Mouse (Mus musculus) liver, embryonic 13.5 days (tissue): ENCODE data around the gene Ins2. TPM values are rescaled to one million over a fixed set of nuclear protein-coding genes. Genes with fewer than 3 reads are reported as not detected.

ENCODE experiments used
- ATAC-seq: fragments of 200-750 bp; cut with Nextera tagmentation; 2 replicates; pipeline ENCODE4 v1.8.0; 2017; ENCODE audit warnings: low read depth, mild to moderate bottlenecking, moderate number of reproducible peaks, moderate library complexity
- DNase-seq: peaks from one replicate; pipeline ENCODE4 v3.0.0; 2022
- H3K27ac ChIP-seq: fragments of 300-500 bp; sonication (generic); 2 replicates; pipeline ENCODE4 v1.5.1; 2015; ENCODE audit warnings: moderate library complexity, mild to moderate bottlenecking, inconsistent platforms
- H3K27me3 ChIP-seq: fragments of 300-500 bp; sonication (generic); 2 replicates; pipeline ENCODE4 v1.6.1; 2015; ENCODE audit warnings: mild to moderate bottlenecking, inconsistent platforms
- H3K36me3 ChIP-seq: fragments of 300-500 bp; sonication (generic); 2 replicates; pipeline ENCODE4 v1.6.1; 2015; ENCODE audit warnings: mild to moderate bottlenecking, inconsistent platforms
- H3K4me1 ChIP-seq: fragments of 300-500 bp; sonication (generic); replicated peaks from 2 replicates; pipeline ENCODE4 v1.6.1; 2015; ENCODE audit warnings: inconsistent platforms
- H3K4me2 ChIP-seq: fragments of 300-500 bp; sonication (generic); 2 replicates; pipeline ENCODE4 v1.6.1; 2015; ENCODE audit warnings: inconsistent platforms, mild to moderate bottlenecking, moderate library complexity
- H3K4me3 ChIP-seq: fragments of 300-500 bp; sonication (generic); replicated peaks from 2 replicates; pipeline ENCODE4 v1.5.1; 2015; ENCODE audit warnings: mild to moderate bottlenecking, inconsistent platforms
- H3K9ac ChIP-seq: fragments of 300-500 bp; sonication (generic); 2 replicates; pipeline ENCODE4 v1.6.1; 2015; ENCODE audit warnings: mild to moderate bottlenecking, inconsistent platforms
- H3K9me3 ChIP-seq: fragments of 300-500 bp; sonication (generic); replicated peaks from 2 replicates; pipeline ENCODE4 v1.6.1; 2016; ENCODE audit warnings: inconsistent platforms
- WGBS: fragments of 180-500 bp; shearing (Covaris S2); methylation state at CpG from one replicate; pipeline ENCODE4 v1.1.7; 2015; ENCODE audit not compliant: insufficient replicate concordance; 5-methylcytosine and 5-hydroxymethylcytosine counted together
- polyA plus RNA-seq: library from polyadenylated mRNA; unstranded; fragments of >200 nt; fragmentation: Nextera tagmentation; extraction: Ambion mirVana; gene quantifications from 2 replicates; pipeline ENCODE4 v1.2.1, GENCODE M21; 2015

The Ins2 gene
- polyA plus RNA-seq, 1 experiment from 2014 or later: not detected

- H3K27ac ChIP-seq: no peak overlapping the region
- no peak for ATAC-seq
Measured at GRCm38 (mm10) chr7:142675644-142676043, 67.5 kb downstream of the Ins2 start.

DNA sequence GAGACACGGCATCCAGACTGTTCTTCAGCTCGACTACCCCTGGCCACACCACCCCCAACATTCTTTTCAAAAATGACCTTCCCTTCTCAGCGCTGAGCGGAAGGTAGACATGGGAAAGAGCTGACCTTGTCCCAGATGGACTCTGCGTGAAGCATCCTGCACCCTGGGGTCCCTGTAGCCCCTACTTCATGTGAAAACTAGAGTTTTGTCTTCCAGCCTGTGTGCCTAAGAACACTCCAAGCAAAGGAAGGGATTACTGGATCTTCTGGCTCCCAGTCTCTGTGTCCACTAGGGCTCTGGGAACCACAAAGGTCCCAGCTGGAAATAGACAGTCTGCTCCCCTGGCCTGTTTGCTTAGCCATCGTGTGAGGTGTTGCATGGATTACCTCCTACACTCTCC lies 68.0 kb downstream of the Ins2 start:
- peaks cover 8% of the 10 kb centered on the region; the same call in 1 of the 2 replicates for H3K27me3 ChIP-seq
- no peaks in the 10 kb centered on the region for H3K4me1 ChIP-seq
- ATAC-seq (no peak), DNase-seq (no peak)
- WGBS: 50% methylated on average over 6 of the region's 6 CpGs
- H3K36me3 ChIP-seq: no peaks in the 10 kb centered on the region
- peaks cover 9% of the 10 kb centered on the region for H3K9me3 ChIP-seq
- no peak overlapping the region for H3K4me2 ChIP-seq
- H3K4me3 ChIP-seq: no peak overlapping the region
- H3K27ac ChIP-seq: no peak overlapping the region
- no peak overlapping the region for H3K9ac ChIP-seq

More at GRCm38 (mm10) chr7:142675644-142676043, 67.5 kb downstream of the Ins2 start:
- peaks cover 5% of the 10 kb centered on the region; the same call in 1 of the 2 replicates for H3K9me3 ChIP-seq
- no peak overlapping the region for H3K9ac ChIP-seq
- peaks cover 8% of the 10 kb centered on the region; the same call in 1 of the 2 replicates for H3K27me3 ChIP-seq
- H3K36me3 ChIP-seq: no peaks in the 10 kb centered on the region
- peak; percentile 43 for DNase-seq
- no peak overlapping the region for H3K4me2 ChIP-seq
- no peaks in the 10 kb centered on the region for H3K4me1 ChIP-seq
- H3K4me3 ChIP-seq: no peak overlapping the region
- 6% methylated on average over 3 of the region's 3 CpGs for WGBS

- H3K36me3 ChIP-seq: peaks cover 15% of the 10 kb centered on the region
- WGBS: 8% methylated on average over 4 of the region's 4 CpGs
- H3K27me3 ChIP-seq: 0 out of 2 replicates have a peak, but pooled peaks cover 3% of the 10 kb centered on the region
- no peak overlapping the region for H3K9ac ChIP-seq
- H3K27ac ChIP-seq: no peak overlapping the region
- ATAC-seq (no peak), DNase-seq (no peak)
- H3K9me3 ChIP-seq: peaks cover 16% of the 10 kb centered on the region
- no peak overlapping the region for H3K4me2 ChIP-seq
- no peak overlapping the region for H3K4me3 ChIP-seq
- H3K4me1 ChIP-seq: no peaks in the 10 kb centered on the region
Measured at GRCm38 (mm10) chr7:142672120-142672519, 71.1 kb downstream of the Ins2 start.

GRCm38 (mm10) chr7:142671067-142671466 lies 72.1 kb downstream of the Ins2 start:
- DNase-seq (no peak), ATAC-seq (no peak)
- peaks cover 16% of the 10 kb centered on the region for H3K9me3 ChIP-seq
- no peak overlapping the region for H3K4me3 ChIP-seq
- peaks cover 11% of the 10 kb centered on the region for H3K27me3 ChIP-seq
- no peak overlapping the region for H3K9ac ChIP-seq
- no peak overlapping the region for H3K27ac ChIP-seq
- no peak overlapping the region for H3K4me2 ChIP-seq
- WGBS: 58% methylated on average over 1 of the region's 1 CpGs
- peaks cover 15% of the 10 kb centered on the region for H3K36me3 ChIP-seq
- no peaks in the 10 kb centered on the region for H3K4me1 ChIP-seq

DNA sequence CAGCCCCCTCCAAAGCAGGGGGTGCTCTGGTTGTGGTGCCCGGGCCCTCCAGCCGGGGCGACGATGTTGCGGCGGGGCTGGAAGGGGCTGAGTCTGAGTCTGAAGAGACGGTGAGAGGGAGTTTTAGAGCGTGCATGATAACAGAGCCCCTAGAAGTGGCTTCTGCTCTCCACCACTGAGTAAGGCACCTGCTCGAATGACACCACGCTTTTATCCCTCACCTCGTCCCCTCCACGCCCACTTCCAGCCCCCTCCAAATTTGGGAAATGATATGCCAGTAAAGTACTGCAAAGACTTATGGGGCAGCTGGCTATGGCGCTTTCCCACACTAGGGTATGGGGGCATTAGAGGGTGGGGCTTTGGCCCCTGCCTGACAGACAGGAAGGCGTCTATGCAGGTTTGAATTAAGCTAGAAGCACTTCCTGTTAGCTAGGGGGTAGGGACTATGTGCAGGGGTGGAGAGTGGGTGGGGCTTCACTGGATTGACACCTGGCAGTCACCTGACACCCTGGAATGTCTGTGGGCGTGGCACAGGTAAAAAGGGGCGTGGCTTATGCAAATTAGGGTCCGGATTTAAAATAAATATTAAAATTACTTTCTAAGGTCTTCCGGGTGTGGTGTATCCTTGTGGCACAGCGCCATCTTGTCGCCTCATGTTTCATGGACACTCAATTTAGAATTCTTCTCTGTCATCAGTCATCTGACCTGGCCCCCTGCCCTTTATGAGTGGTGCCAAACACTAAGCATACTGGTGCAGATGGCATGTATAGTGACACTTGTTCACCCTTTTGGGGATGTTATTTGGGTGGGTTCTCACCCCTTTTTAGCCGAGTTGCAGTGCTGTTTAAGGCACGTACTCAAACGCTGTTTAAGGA lies 73.2 kb downstream of the Ins2 start, which contains the start of gene Gm49394:
TSS of gene Gm49394 (minus strand) at position 192 of the 875 bp plus-strand sequence.
- no peaks in the 10 kb centered on the region for H3K4me1 ChIP-seq
- H3K4me3 ChIP-seq: no peak within 1 kb of the TSS
- H3K27me3 ChIP-seq: peaks cover 22% of the 10 kb centered on the region
- DNase-seq (no peak), ATAC-seq (no peak)
- H3K36me3 ChIP-seq: peaks cover 15% of the 10 kb centered on the region
- no peak within 1 kb of the TSS for H3K4me2 ChIP-seq
- peaks cover 16% of the 10 kb centered on the region for H3K9me3 ChIP-seq
- no peak within 1 kb of the TSS for H3K27ac ChIP-seq
- WGBS: 76% methylated on average over 23 of the region's 23 CpGs
- H3K9ac ChIP-seq: no peak within 1 kb of the TSS

- ATAC-seq (no peak), DNase-seq (no peak)
- WGBS: 76% methylated on average over 1 of the region's 1 CpGs
- H3K36me3 ChIP-seq: peaks cover 15% of the 10 kb centered on the region
- no peak overlapping the region for H3K4me2 ChIP-seq
- H3K9ac ChIP-seq: no peak overlapping the region
- no peaks in the 10 kb centered on the region for H3K4me1 ChIP-seq
- H3K27me3 ChIP-seq: peaks cover 38% of the 10 kb centered on the region
- H3K27ac ChIP-seq: no peak overlapping the region
- H3K4me3 ChIP-seq: no peak overlapping the region
- H3K9me3 ChIP-seq: peaks cover 16% of the 10 kb centered on the region
Measured at GRCm38 (mm10) chr7:142668328-142668727, 74.9 kb downstream of the Ins2 start.

GRCm38 (mm10) chr7:142667521-142667920 lies 75.7 kb downstream of the Ins2 start:
- H3K27ac ChIP-seq: no peak overlapping the region
- H3K4me3 ChIP-seq: no peak overlapping the region
- no peak overlapping the region for H3K4me2 ChIP-seq
- WGBS: 79% methylated on average over 18 of the region's 18 CpGs
- H3K9ac ChIP-seq: no peak overlapping the region
- no peaks in the 10 kb centered on the region for H3K4me1 ChIP-seq
- ATAC-seq (no peak), DNase-seq (no peak)
- H3K9me3 ChIP-seq: peaks cover 16% of the 10 kb centered on the region
- H3K27me3 ChIP-seq: peaks cover 46% of the 10 kb centered on the region
- peaks cover 15% of the 10 kb centered on the region for H3K36me3 ChIP-seq

DNA sequence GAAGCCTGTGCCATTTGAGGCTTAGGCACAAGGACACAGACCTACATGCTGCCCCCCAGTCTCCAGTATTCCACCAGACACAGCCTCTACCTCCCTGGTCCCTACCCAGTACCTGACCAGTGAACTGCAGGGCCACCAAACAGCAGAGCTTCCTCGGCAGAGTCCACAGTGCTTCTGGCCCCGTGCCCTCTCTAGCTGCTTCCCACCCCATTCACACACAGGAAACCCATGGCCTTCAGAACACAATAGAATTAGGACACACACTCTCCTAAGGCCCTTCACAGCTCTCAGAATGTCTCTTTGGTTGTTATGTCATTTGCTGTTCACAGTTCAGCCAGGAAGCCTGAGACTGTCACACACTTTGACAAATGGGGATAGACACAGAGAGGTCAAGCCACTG lies 76.5 kb downstream of the Ins2 start, which contains the start of gene Igf2:
TSS of gene Igf2 (minus strand) at position 158 of the 400 bp plus-strand sequence.
- no peak within 1 kb of the TSS for H3K27ac ChIP-seq

GRCm38 (mm10) chr7:142666109-142666508 lies 77.1 kb downstream of the Ins2 start:
- Histone ChIP-seq H3K36me3 (peaks cover 15% of the 10 kb centered on the region), H3K4me1 (no peaks in the 10 kb centered on the region), H3K27me3 (peaks cover 61% of the 10 kb centered on the region), H3K9ac (no peak overlapping the region), H3K27ac (no peak overlapping the region), H3K4me2 (no peak overlapping the region), H3K9me3 (peaks cover 15% of the 10 kb centered on the region), H3K4me3 (no peak overlapping the region)
- WGBS: 54% methylated on average over 4 of the region's 4 CpGs
- no peak for DNase-seq
- ATAC-seq: no peak

More for the DNA sequence above, 76.5 kb downstream of the Ins2 start, which contains the start of gene Igf2:
- Histone ChIP-seq H3K4me2 (no peak within 1 kb of the TSS), H3K9me3 (peaks cover 16% of the 10 kb centered on the region), H3K27me3 (peaks cover 55% of the 10 kb centered on the region), H3K4me1 (no peaks in the 10 kb centered on the region), H3K36me3 (peaks cover 15% of the 10 kb centered on the region), H3K4me3 (no peak within 1 kb of the TSS), H3K9ac (no peak within 1 kb of the TSS)
- ATAC-seq (no peak), DNase-seq (no peak)
- 19% methylated on average over 2 of the region's 2 CpGs for WGBS

- no peak for DNase-seq
- 41% methylated on average over 5 of the region's 5 CpGs for WGBS
- Histone ChIP-seq H3K27ac (no peak overlapping the region), H3K9me3 (peaks cover 10% of the 10 kb centered on the region), H3K36me3 (peaks cover 15% of the 10 kb centered on the region), H3K4me2 (no peak overlapping the region), H3K27me3 (peaks cover 68% of the 10 kb centered on the region), H3K9ac (no peak overlapping the region), H3K4me1 (no peaks in the 10 kb centered on the region), H3K4me3 (no peak overlapping the region)
- ATAC-seq: no peak
Measured at GRCm38 (mm10) chr7:142665364-142665763, 77.8 kb downstream of the Ins2 start.

GRCm38 (mm10) chr7:142664465-142665029 lies 78.6 kb downstream of the Ins2 start:
- no peak overlapping the region for H3K9ac ChIP-seq
- peak; percentile 61 for ATAC-seq
- peaks cover 76% of the 10 kb centered on the region for H3K27me3 ChIP-seq
- DNase-seq: no peak
- H3K4me2 ChIP-seq: peak overlapping the region; percentile 52
- H3K9me3 ChIP-seq: peaks cover 2% of the 10 kb centered on the region
- H3K4me3 ChIP-seq: peak overlapping the region; percentile 29
- WGBS: 4% methylated on average over 9 of the region's 9 CpGs
- H3K36me3 ChIP-seq: peaks cover 15% of the 10 kb centered on the region
- H3K4me1 ChIP-seq: peaks cover 6% of the 10 kb centered on the region
- peak overlapping the region; percentile 58 for H3K27ac ChIP-seq
